Mouse (Mus musculus): ENCODE measurements around the gene Tmem140. TPM values are rescaled to one million over a fixed set of nuclear protein-coding genes. Genes with fewer than 3 reads are reported as not detected.

The Tmem140 gene
- polyA plus RNA-seq, 1 experiment from 2014 or later: 1.7 TPM

Other genes with a start within 250 kb of the Tmem140 start
- 2.4 and 3.0 TPM in 2 replicates for gene Agbl3, start 82.7 kb upstream of the Tmem140 start, polyA plus RNA-seq (2016; fragmentation: Nextera tagmentation; extraction: Ambion mirVana)
- gene Cyren, start 14.9 kb downstream of the Tmem140 start, polyA plus RNA-seq (2016; fragmentation: Nextera tagmentation; extraction: Ambion mirVana): 17.5 and 18.7 TPM in 2 replicates
- gene Wdr91, start 47.7 kb downstream of the Tmem140 start, polyA plus RNA-seq (2016; fragmentation: Nextera tagmentation; extraction: Ambion mirVana): 12.0 TPM in 2 replicates
- not detected in 2 replicates for gene Stra8, start 57.0 kb downstream of the Tmem140 start, polyA plus RNA-seq (2016; fragmentation: Nextera tagmentation; extraction: Ambion mirVana)
- gene Slc23a4, start 125.3 kb downstream of the Tmem140 start, polyA plus RNA-seq (2016; fragmentation: Nextera tagmentation; extraction: Ambion mirVana): 0.47 and 0.59 TPM in 2 replicates

Measured in forebrain, embryonic 10.5 days (tissue).